Mouse (Mus musculus) ES-CJ7 (cell line): ENCODE measurements around the gene Oas1a.
A peak's percentile ranks its signal among the peaks of the same experiment; 100 is the strongest.
"Not testable (repeated sequence)": the region's sequence is repeated elsewhere in the genome, so short reads cannot be mapped to it uniquely, and the experiment has no call there.

Source experiments
- DNase-seq: peaks from one replicate; pipeline ENCODE4 v3.0.0; 2011; ENCODE audit warnings: low read depth, low spot score

Oas1a gene

GRCm38 (mm10) chr5:120893866-120894265 is 13.5 kb downstream of the Oas1a start:
- DNase-seq = not testable (repeated sequence)

- peak; percentile 32 for DNase-seq
These were observed 15.1 kb downstream of the Oas1a start for GRCm38 (mm10) chr5:120892243-120892660.

- not testable (repeated sequence) for DNase-seq
These were observed 15.6 kb downstream of the Oas1a start for GRCm38 (mm10) chr5:120891566-120892242.

- DNase-seq = no peak
These were observed 16.3 kb downstream of the Oas1a start for GRCm38 (mm10) chr5:120890991-120891390.

GRCm38 (mm10) chr5:120890026-120890425 is 17.3 kb downstream of the Oas1a start:
- no peak for DNase-seq

- peak; percentile 95 for DNase-seq
These were observed 19.0 kb downstream of the Oas1a start for GRCm38 (mm10) chr5:120888294-120888815.

GRCm38 (mm10) chr5:120887831-120888230 is 19.5 kb downstream of the Oas1a start:
- DNase-seq = peak; percentile 34

GRCm38 (mm10) chr5:120887413-120887812 is 19.9 kb downstream of the Oas1a start, which contains the start of gene Oas1g:
Gene Oas1g, minus strand, starts transcription at chr5:120887613.
- DNase-seq = peak; percentile 41

GRCm38 (mm10) chr5:120881681-120882080 is 25.6 kb downstream of the Oas1a start:
- not testable (repeated sequence) for DNase-seq

GRCm38 (mm10) chr5:120878803-120879202 is 28.5 kb downstream of the Oas1a start:
- DNase-seq = not testable (repeated sequence)

GRCm38 (mm10) chr5:120877407-120877806 is 29.9 kb downstream of the Oas1a start:
- not testable (repeated sequence) for DNase-seq

GRCm38 (mm10) chr5:120876839-120877238 is 30.5 kb downstream of the Oas1a start:
- DNase-seq = not testable (repeated sequence)

GRCm38 (mm10) chr5:120871469-120871868 is 35.9 kb downstream of the Oas1a start:
- DNase-seq = no peak

- no peak for DNase-seq
These were observed 36.5 kb downstream of the Oas1a start for GRCm38 (mm10) chr5:120870782-120871181.

- DNase-seq = no peak
These were observed 37.2 kb downstream of the Oas1a start for GRCm38 (mm10) chr5:120870081-120870480.

GRCm38 (mm10) chr5:120869436-120870015 is 37.8 kb downstream of the Oas1a start:
- no peak for DNase-seq

- peak; percentile 82 for DNase-seq
These were observed 41.9 kb downstream of the Oas1a start for GRCm38 (mm10) chr5:120865336-120865860.

- no peak for DNase-seq
These were observed 46.2 kb downstream of the Oas1a start, which contains the start of gene Oas1h for GRCm38 (mm10) chr5:120861121-120861520. Gene Oas1h, plus strand, starts transcription at chr5:120861421.

GRCm38 (mm10) chr5:120859241-120859640 is 48.1 kb downstream of the Oas1a start:
- no peak for DNase-seq

- peak; percentile 81 for DNase-seq
These were observed 57.7 kb downstream of the Oas1a start for GRCm38 (mm10) chr5:120849601-120850136.

- no peak for DNase-seq
These were observed 60.3 kb downstream of the Oas1a start, which contains the start of gene Oas1f for GRCm38 (mm10) chr5:120847067-120847466. Gene Oas1f, plus strand, starts transcription at chr5:120847367.
